Mouse (Mus musculus): ENCODE results near the gene Cox6a2. TPM values are rescaled to one million over a fixed set of nuclear protein-coding genes. Genes with fewer than 3 reads are reported as not detected.
A peak's percentile ranks its signal among the peaks of the same experiment; 100 is the strongest.

Cox6a2 gene
- total RNA-seq (2012; rRNA removed) = 0.36 TPM in 1 of 2 replicates, not detected in the other

DNA sequence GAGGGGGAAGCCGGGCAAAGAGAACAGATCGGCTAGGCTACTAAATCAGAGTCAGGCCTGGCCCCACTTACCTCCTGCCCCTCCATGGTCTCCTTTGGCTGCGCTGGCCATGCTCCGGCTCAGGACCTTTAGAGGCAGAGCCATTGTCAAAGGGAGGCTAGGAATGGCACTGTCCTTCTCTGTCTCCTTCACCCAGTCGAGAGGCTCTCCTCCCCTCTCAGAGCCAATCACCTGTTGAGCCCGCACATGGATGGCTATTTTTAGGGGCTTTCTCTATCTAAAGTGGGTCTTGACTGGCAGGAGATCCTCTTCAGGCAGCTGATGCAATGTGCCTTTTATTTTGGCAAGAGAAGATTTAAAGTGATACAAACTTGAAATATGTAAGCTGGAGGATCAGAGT lies at the start of gene Cox6a2:
Cox6a2 (minus strand) TSS at position 236 of the 400 bp plus-strand sequence.
- Histone ChIP-seq H3K27ac (ENCODE audit: insufficient read depth, low read depth, low read length, poor library complexity, severe bottlenecking) (no peak within 1 kb of the TSS), H3K4me1 (ENCODE audit: control insufficient read depth in 2 of 2, insufficient read depth in 2 of 2, low read length in 2 of 2, poor library complexity in 1 of 2) (no peaks in the 10 kb centered on the region), H3K9me3 (ENCODE audit: control insufficient read depth, insufficient read depth, low read depth, low read length) (no peaks in the 10 kb centered on the region), H3K36me3 (ENCODE audit: control insufficient read depth, insufficient read depth, low read length, poor library complexity, severe bottlenecking) (no peaks in the 10 kb centered on the region), H3K4me3 (ENCODE audit: insufficient read depth in 1 of 2, low read depth in 1 of 2, low read length in 2 of 2, poor library complexity in 1 of 2, severe bottlenecking in 1 of 2) (no peak within 1 kb of the TSS), H3K9ac (ENCODE audit: insufficient read depth, low read depth, low read length, poor library complexity, severe bottlenecking) (no peak within 1 kb of the TSS)
- in situ Hi-C loops (cut with MboI; ENCODE audit: low sequenced_read_pairs in 2 of 2, unreplicated experiment in 2 of 2) = loop anchor here (10.0 to 25.0 kb wide), 2 partner anchors 191 to 194 kb away; partner anchors contain the start of gene Trim72 (in 1 of the 2)
- DNase-seq (ENCODE audit: low read depth, low spot score) = no peak
- no peak for TF ChIP-seq ZC3H11A (IDR thresholded peaks at IDR 0.05; ENCODE audit: borderline replicate concordance, low read depth, low read length)
- TF ChIP-seq HCFC1 (IDR thresholded peaks at IDR 0.05; ENCODE audit: borderline replicate concordance, insufficient read depth, low read length) = no peak
- no peak for TF ChIP-seq CHD2 (IDR thresholded peaks at IDR 0.05; ENCODE audit: low read depth, low read length)
- TF ChIP-seq MAFK (IDR thresholded peaks at IDR 0.05; ENCODE audit: insufficient read depth, low read depth, low read length) = no peak
- TF ChIP-seq ZNF384 (IDR thresholded peaks at IDR 0.05; ENCODE audit: low read depth, low read length) = no peak

DNA sequence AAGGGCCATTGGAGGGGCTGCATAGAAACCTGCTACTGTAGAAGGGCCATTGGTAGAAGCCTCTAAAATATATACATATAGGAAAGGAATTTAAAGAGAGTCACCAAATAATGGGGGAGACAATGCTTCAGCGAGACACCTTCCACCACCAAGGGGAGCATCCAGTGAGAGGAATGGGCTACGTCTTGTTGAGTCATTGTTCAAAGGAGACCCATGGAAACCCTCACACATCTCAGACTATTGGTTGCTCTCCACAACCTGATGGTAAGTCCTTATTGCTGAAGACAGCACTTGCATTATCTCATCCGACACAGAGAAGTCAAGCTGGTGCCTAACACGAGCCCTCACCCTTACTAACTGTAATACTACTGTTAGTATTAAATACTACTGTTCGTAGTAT lies 49.6 kb upstream of the Cox6a2 start:
- no peak for DNase-seq (ENCODE audit: low read depth, low spot score)
- no peak overlapping the region for H3K27ac ChIP-seq (ENCODE audit: insufficient read depth, low read depth, low read length, poor library complexity, severe bottlenecking)
- no peak overlapping the region for H3K9ac ChIP-seq (ENCODE audit: insufficient read depth, low read depth, low read length, poor library complexity, severe bottlenecking)
- in situ Hi-C loops (cut with MboI; ENCODE audit: low sequenced_read_pairs in 2 of 2, unreplicated experiment in 2 of 2) = no loop called here
- H3K36me3 ChIP-seq (ENCODE audit: control insufficient read depth, insufficient read depth, low read length, poor library complexity, severe bottlenecking) = no peaks in the 10 kb centered on the region
- H3K4me1 ChIP-seq (ENCODE audit: control insufficient read depth in 2 of 2, insufficient read depth in 2 of 2, low read length in 2 of 2, poor library complexity in 1 of 2) = peaks cover 0 to 11% of the 10 kb centered on the region in 2 experiments; a peak in 1 of 4 replicates
- H3K9me3 ChIP-seq (ENCODE audit: control insufficient read depth, insufficient read depth, low read depth, low read length) = no peaks in the 10 kb centered on the region
- no peak overlapping the region for H3K4me3 ChIP-seq (ENCODE audit: insufficient read depth in 1 of 2, low read depth in 1 of 2, low read length in 2 of 2, poor library complexity in 1 of 2, severe bottlenecking in 1 of 2)
- TF ChIP-seq ZC3H11A (IDR thresholded peaks at IDR 0.05; ENCODE audit: borderline replicate concordance, low read depth, low read length) (no peak), HCFC1 (IDR thresholded peaks at IDR 0.05; ENCODE audit: borderline replicate concordance, insufficient read depth, low read length) (no peak), ZNF384 (IDR thresholded peaks at IDR 0.05; ENCODE audit: low read depth, low read length) (no peak), MAFK (IDR thresholded peaks at IDR 0.05; ENCODE audit: insufficient read depth, low read depth, low read length) (no peak), CHD2 (IDR thresholded peaks at IDR 0.05; ENCODE audit: low read depth, low read length) (no peak)

DNA sequence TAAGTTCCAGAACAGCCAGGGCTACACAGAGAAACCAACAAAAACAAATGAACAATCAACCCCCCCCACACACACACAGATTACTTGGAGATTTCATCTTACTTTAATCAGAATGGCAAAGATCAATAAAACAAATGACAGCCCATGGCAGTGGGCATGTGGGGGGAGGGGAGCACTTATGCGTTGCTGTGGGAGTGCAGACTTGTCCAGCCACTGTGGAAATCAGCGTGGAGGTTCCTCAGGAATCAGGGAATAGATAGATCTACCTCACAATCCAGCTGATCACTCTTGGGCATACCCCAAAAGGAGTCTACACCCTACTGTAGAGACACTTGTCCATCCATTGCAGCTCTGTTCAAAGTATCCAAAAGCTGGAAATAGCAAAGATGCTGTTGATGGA lies 48.8 kb upstream of the Cox6a2 start:
- Histone ChIP-seq H3K4me1 (ENCODE audit: control insufficient read depth in 2 of 2, insufficient read depth in 2 of 2, low read length in 2 of 2, poor library complexity in 1 of 2) (peaks cover 0 to 11% of the 10 kb centered on the region in 2 experiments; a peak in 1 of 4 replicates), H3K9me3 (ENCODE audit: control insufficient read depth, insufficient read depth, low read depth, low read length) (no peaks in the 10 kb centered on the region), H3K27ac (ENCODE audit: insufficient read depth, low read depth, low read length, poor library complexity, severe bottlenecking) (no peak overlapping the region), H3K4me3 (ENCODE audit: insufficient read depth in 1 of 2, low read depth in 1 of 2, low read length in 2 of 2, poor library complexity in 1 of 2, severe bottlenecking in 1 of 2) (no peak overlapping the region), H3K36me3 (ENCODE audit: control insufficient read depth, insufficient read depth, low read length, poor library complexity, severe bottlenecking) (no peaks in the 10 kb centered on the region), H3K9ac (ENCODE audit: insufficient read depth, low read depth, low read length, poor library complexity, severe bottlenecking) (no peak overlapping the region)
- no peak for TF ChIP-seq HCFC1 (IDR thresholded peaks at IDR 0.05; ENCODE audit: borderline replicate concordance, insufficient read depth, low read length)
- no peak for TF ChIP-seq ZNF384 (IDR thresholded peaks at IDR 0.05; ENCODE audit: low read depth, low read length)
- TF ChIP-seq CHD2 (IDR thresholded peaks at IDR 0.05; ENCODE audit: low read depth, low read length) = no peak
- TF ChIP-seq ZC3H11A (IDR thresholded peaks at IDR 0.05; ENCODE audit: borderline replicate concordance, low read depth, low read length) = no peak
- in situ Hi-C loops (cut with MboI; ENCODE audit: low sequenced_read_pairs in 2 of 2, unreplicated experiment in 2 of 2) = no loop called here
- DNase-seq (ENCODE audit: low read depth, low spot score) = no peak

DNA sequence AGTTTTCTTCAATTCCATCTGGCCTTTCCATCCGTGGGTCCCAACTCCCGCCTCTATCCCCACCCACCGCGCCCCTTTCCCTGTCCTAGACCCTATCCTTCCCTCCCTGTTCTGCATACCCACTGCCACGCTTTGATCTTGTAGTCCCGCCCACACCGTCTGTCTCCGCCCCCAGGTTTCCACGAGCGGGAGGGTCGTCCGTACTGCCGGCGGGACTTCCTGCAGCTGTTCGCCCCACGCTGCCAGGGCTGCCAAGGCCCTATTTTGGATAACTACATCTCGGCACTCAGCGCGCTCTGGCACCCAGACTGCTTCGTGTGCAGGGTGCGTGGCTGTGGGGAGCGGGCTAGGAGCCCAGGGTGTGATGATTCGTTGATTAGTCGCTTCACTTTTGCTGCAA lies 46.4 kb upstream of the Cox6a2 start:
- TF ChIP-seq CHD2 (IDR thresholded peaks at IDR 0.05; ENCODE audit: low read depth, low read length) (no peak), ZC3H11A (IDR thresholded peaks at IDR 0.05; ENCODE audit: borderline replicate concordance, low read depth, low read length) (no peak), ZNF384 (IDR thresholded peaks at IDR 0.05; ENCODE audit: low read depth, low read length) (no peak), HCFC1 (IDR thresholded peaks at IDR 0.05; ENCODE audit: borderline replicate concordance, insufficient read depth, low read length) (no peak), MAFK (IDR thresholded peaks at IDR 0.05; ENCODE audit: insufficient read depth, low read depth, low read length) (no peak)
- DNase-seq (ENCODE audit: low read depth, low spot score) = peak; percentile 44

More for the DNA sequence above, 46.4 kb upstream of the Cox6a2 start:
- H3K4me1 ChIP-seq (ENCODE audit: control insufficient read depth in 2 of 2, insufficient read depth in 2 of 2, low read length in 2 of 2, poor library complexity in 1 of 2) = peaks cover 0 to 11% of the 10 kb centered on the region in 2 experiments; a peak in 1 of 4 replicates
- peak overlapping the region; percentile 48 for H3K9ac ChIP-seq (ENCODE audit: insufficient read depth, low read depth, low read length, poor library complexity, severe bottlenecking)
- H3K27ac ChIP-seq (ENCODE audit: insufficient read depth, low read depth, low read length, poor library complexity, severe bottlenecking) = no peak overlapping the region
- H3K36me3 ChIP-seq (ENCODE audit: control insufficient read depth, insufficient read depth, low read length, poor library complexity, severe bottlenecking) = 0 out of 2 replicates have a peak, but pooled peaks cover 2% of the 10 kb centered on the region
- no peaks in the 10 kb centered on the region for H3K9me3 ChIP-seq (ENCODE audit: control insufficient read depth, insufficient read depth, low read depth, low read length)
- peak overlapping the region; percentile 41 to 69 for H3K4me3 ChIP-seq (ENCODE audit: insufficient read depth in 1 of 2, low read depth in 1 of 2, low read length in 2 of 2, poor library complexity in 1 of 2, severe bottlenecking in 1 of 2)
- in situ Hi-C loops (cut with MboI; ENCODE audit: low sequenced_read_pairs in 2 of 2, unreplicated experiment in 2 of 2) = no loop called here

Measured in ES-E14 (cell line).